Mouse (Mus musculus) kidney, embryonic 16.5 days (tissue): ENCODE measurements around the gene Gpr68. TPM values are rescaled to one million over a fixed set of nuclear protein-coding genes. Genes with fewer than 3 reads are reported as not detected.

Experiments used
- ATAC-seq: fragments of 200-750 bp; cut with Nextera tagmentation; 2 replicates; pipeline ENCODE4 v1.8.0; 2017; ENCODE audit warnings: moderate TSS enrichment; ENCODE audit not compliant: low FRiP score, low TSS enrichment
- H3K27ac ChIP-seq: fragments of 300-500 bp; sonication (generic); 2 replicates; pipeline ENCODE4 v1.5.1; 2014; ENCODE audit warnings: low read length
- H3K27me3 ChIP-seq: fragments of 300-500 bp; sonication (generic); 2 replicates; pipeline ENCODE4 v1.6.1; 2014; ENCODE audit warnings: low read length, control low read depth, mixed read lengths; ENCODE audit not compliant: insufficient read depth
- H3K36me3 ChIP-seq: fragments of 300-500 bp; sonication (generic); 2 replicates; pipeline ENCODE4 v1.6.1; 2014; ENCODE audit warnings: low read length, control low read depth, mixed read lengths; ENCODE audit not compliant: insufficient read depth
- H3K4me1 ChIP-seq: fragments of 300-500 bp; sonication (generic); 2 replicates; pipeline ENCODE4 v1.6.1; 2014; ENCODE audit warnings: low read length, control low read depth, mixed read lengths; ENCODE audit not compliant: insufficient read depth
- H3K4me2 ChIP-seq: fragments of 300-500 bp; sonication (generic); replicated peaks from 2 replicates; pipeline ENCODE4 v1.6.1; 2014; ENCODE audit warnings: low read depth, low read length
- H3K4me3 ChIP-seq: fragments of 300-500 bp; sonication (generic); 2 replicates; pipeline ENCODE4 v1.5.1; 2014; ENCODE audit warnings: mild to moderate bottlenecking, low read length
- H3K9ac ChIP-seq: fragments of 300-500 bp; sonication (generic); replicated peaks from 2 replicates; pipeline ENCODE4 v1.6.1; 2014; ENCODE audit warnings: low read length
- H3K9me3 ChIP-seq: fragments of 300-500 bp; sonication (generic); 2 replicates; pipeline ENCODE4 v1.6.1; 2016; ENCODE audit warnings: low read length, control low read depth
- WGBS: fragments of 180-500 bp; shearing (Covaris S2); extraction: QIAGEN DNeasy Blood & Tissue Kit; methylation state at CpG from one replicate; pipeline ENCODE4 v1.1.7; 2014; 5-methylcytosine and 5-hydroxymethylcytosine counted together
- polyA plus RNA-seq: library from polyadenylated mRNA; unstranded; fragments of >200 nt; fragmentation: Nextera tagmentation; extraction: Ambion mirVana; gene quantifications from 2 replicates; pipeline ENCODE4 v1.2.1, GENCODE M21; 2015

Gene Gpr68
- polyA plus RNA-seq, 1 experiment from 2014 or later: 0.27 TPM

DNA sequence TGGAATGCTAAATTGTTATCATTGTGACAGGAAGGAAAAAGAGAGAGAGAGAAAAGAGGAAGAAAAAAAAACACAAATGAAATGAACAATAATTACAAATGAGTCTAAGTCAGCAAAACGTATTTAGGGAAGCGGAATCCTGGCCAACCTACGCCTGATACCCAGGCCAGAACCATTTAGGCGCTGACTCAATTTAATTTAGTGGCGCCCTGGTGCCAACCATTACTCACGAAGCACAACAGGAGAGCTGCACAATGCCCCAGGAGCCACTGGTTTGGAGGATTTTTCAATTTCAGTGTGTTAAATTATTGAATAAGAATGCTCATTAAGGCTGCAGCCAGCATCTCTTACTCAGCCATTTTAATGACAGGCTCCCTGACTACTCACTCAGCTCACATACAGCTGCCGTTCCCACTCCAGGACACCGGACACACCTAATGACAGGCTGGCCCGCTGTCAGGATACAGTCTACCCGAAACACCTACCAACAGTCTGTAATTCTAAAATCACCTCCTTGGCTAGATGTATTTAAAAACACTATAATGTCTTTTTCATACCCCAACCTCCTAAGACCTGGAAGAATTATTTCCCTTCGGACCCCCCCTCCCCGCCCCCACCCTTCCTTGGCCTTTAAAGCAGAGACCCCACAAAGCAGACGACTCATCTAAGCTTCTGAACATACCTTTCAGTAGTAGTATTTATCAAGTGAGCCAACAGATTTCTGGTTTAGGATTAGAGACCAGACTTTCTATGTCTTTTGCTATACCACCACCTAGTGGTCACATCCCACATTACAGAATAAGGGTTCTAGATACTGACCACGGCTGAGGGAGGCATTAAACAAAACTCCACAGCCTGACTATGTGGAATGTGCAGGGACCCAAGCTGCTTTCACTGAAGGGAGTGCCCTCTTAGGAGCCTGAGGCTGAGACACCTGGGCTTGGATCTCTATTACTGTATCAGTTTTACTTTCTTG is 17.9 kb upstream of the Gpr68 start:
- WGBS: 72% methylated on average over 14 of the region's 14 CpGs
- no peaks in the 10 kb centered on the region for H3K9me3 ChIP-seq
- H3K27me3 ChIP-seq: no peaks in the 10 kb centered on the region
- peak; percentile 62; the same call in 1 of the 2 replicates for ATAC-seq
- H3K9ac ChIP-seq: no peak overlapping the region
- H3K36me3 ChIP-seq: peaks cover 25% of the 10 kb centered on the region; the same call in 1 of the 2 replicates
- no peak overlapping the region for H3K4me2 ChIP-seq
- no peak overlapping the region for H3K27ac ChIP-seq
- no peaks in the 10 kb centered on the region for H3K4me1 ChIP-seq
- H3K4me3 ChIP-seq: no peak overlapping the region

GRCm38 (mm10) chr12:100924646-100925339 is 16.8 kb upstream of the Gpr68 start:
- Histone ChIP-seq H3K27me3 (no peaks in the 10 kb centered on the region), H3K4me1 (no peaks in the 10 kb centered on the region), H3K4me2 (no peak overlapping the region), H3K9ac (no peak overlapping the region), H3K9me3 (no peaks in the 10 kb centered on the region), H3K27ac (no peak overlapping the region), H3K4me3 (no peak overlapping the region), H3K36me3 (peaks cover 18% of the 10 kb centered on the region; the same call in 1 of the 2 replicates)
- ATAC-seq: no peak
- 74% methylated on average over 15 of the region's 15 CpGs for WGBS

- Histone ChIP-seq H3K9me3 (no peaks in the 10 kb centered on the region), H3K36me3 (peaks cover 8% of the 10 kb centered on the region; the same call in 1 of the 2 replicates), H3K27ac (no peak overlapping the region), H3K4me3 (no peak overlapping the region), H3K27me3 (peaks cover 6% of the 10 kb centered on the region; the same call in 1 of the 2 replicates), H3K9ac (no peak overlapping the region), H3K4me1 (0 out of 2 replicates have a peak, but pooled peaks cover 3% of the 10 kb centered on the region), H3K4me2 (no peak overlapping the region)
- ATAC-seq: no peak
- WGBS: 64% methylated on average over 12 of the region's 12 CpGs
Measured at GRCm38 (mm10) chr12:100910731-100911130, 2.7 kb upstream of the Gpr68 start.

DNA sequence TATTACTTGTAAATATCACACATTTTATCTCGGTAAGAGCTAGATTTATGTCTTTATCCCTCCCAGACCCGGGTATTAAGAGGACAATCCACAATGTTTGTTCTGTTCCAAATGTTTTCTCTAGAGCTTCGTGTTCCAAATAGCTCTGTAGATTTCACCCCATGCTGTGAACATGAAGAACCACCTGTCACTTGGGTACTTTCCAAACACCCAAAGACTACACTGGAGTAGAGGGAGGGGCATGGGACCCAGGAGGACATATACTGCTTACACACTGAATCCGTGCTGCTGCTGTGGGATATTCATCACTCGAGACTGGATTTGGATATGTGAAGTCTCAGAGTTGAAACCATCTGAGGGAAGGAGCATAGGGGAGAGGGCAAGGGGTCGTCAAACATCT is 1.8 kb upstream of the Gpr68 start:
- ATAC-seq: no peak
- Histone ChIP-seq H3K27me3 (peaks cover 6% of the 10 kb centered on the region; the same call in 1 of the 2 replicates), H3K4me1 (0 out of 2 replicates have a peak, but pooled peaks cover 3% of the 10 kb centered on the region), H3K9me3 (no peaks in the 10 kb centered on the region), H3K4me3 (no peak overlapping the region), H3K4me2 (no peak overlapping the region), H3K36me3 (peaks cover 8% of the 10 kb centered on the region; the same call in 1 of the 2 replicates), H3K9ac (no peak overlapping the region), H3K27ac (no peak overlapping the region)
- WGBS: 52% methylated on average over 6 of the region's 6 CpGs

- ATAC-seq: peak; percentile 36; the same call in 1 of the 2 replicates
- H3K36me3 ChIP-seq: peaks cover 3% of the 10 kb centered on the region; the same call in 1 of the 2 replicates
Measured at GRCm38 (mm10) chr12:100908298-100909034, 468 bp upstream of the Gpr68 start.

GRCm38 (mm10) chr12:100906861-100907260 is 1.1 kb downstream of the Gpr68 start:
- no peak overlapping the region for H3K4me3 ChIP-seq
- no peaks in the 10 kb centered on the region for H3K9me3 ChIP-seq
- peaks cover 7% of the 10 kb centered on the region; the same call in 1 of the 2 replicates for H3K27me3 ChIP-seq
- no peak overlapping the region for H3K9ac ChIP-seq
- no peaks in the 10 kb centered on the region for H3K36me3 ChIP-seq
- H3K4me2 ChIP-seq: no peak overlapping the region
- H3K27ac ChIP-seq: no peak overlapping the region
- H3K4me1 ChIP-seq: 0 out of 2 replicates have a peak, but pooled peaks cover 3% of the 10 kb centered on the region
- 84% methylated on average over 5 of the region's 5 CpGs for WGBS
- no peak for ATAC-seq

More at GRCm38 (mm10) chr12:100908298-100909034, 468 bp upstream of the Gpr68 start:
- H3K9ac ChIP-seq: peak overlapping the region; percentile 59; the same call in 1 of the 2 replicates
- WGBS: 16% methylated on average over 10 of the region's 10 CpGs
- H3K27ac ChIP-seq: no peak overlapping the region
- H3K27me3 ChIP-seq: peaks cover 6% of the 10 kb centered on the region; the same call in 1 of the 2 replicates
- H3K9me3 ChIP-seq: no peaks in the 10 kb centered on the region
- 0 out of 2 replicates have a peak, but pooled peaks cover 3% of the 10 kb centered on the region for H3K4me1 ChIP-seq
- H3K4me3 ChIP-seq: peak overlapping the region; percentile 43
- peak overlapping the region; percentile 64 for H3K4me2 ChIP-seq

DNA sequence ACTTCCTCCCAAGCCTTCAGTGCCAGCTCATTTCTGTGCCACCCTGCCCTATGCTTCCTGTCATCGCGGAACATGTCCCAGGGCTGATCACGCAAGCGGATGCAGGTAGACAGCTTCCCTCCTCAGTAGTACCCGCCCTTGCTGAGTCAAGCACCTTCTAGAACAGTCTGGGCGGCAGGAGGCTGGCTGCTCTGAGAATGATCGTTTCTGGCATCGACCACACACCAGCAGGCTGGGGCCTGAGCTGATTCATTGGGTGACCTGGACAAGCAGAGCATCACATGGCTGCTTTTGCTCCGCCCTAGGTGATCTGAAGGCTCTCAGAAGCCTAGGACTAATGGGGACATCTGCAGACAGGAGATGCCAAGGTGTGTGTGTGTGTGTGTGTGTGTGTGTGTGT is 4.2 kb downstream of the Gpr68 start:
- H3K4me1 ChIP-seq: peaks cover 11% of the 10 kb centered on the region
- H3K4me3 ChIP-seq: no peak overlapping the region
- no peak overlapping the region for H3K27ac ChIP-seq
- WGBS: 80% methylated on average over 9 of the region's 9 CpGs
- H3K36me3 ChIP-seq: no peaks in the 10 kb centered on the region
- no peak for ATAC-seq
- H3K27me3 ChIP-seq: peaks cover 33% of the 10 kb centered on the region
- no peak overlapping the region for H3K9ac ChIP-seq
- H3K9me3 ChIP-seq: no peaks in the 10 kb centered on the region
- no peak overlapping the region for H3K4me2 ChIP-seq

- H3K36me3 ChIP-seq: no peaks in the 10 kb centered on the region
- H3K9ac ChIP-seq: no peak overlapping the region
- peaks cover 41% of the 10 kb centered on the region for H3K27me3 ChIP-seq
- H3K27ac ChIP-seq: no peak overlapping the region
- H3K4me3 ChIP-seq: no peak overlapping the region
- 71% methylated on average over 6 of the region's 6 CpGs for WGBS
- ATAC-seq: no peak
- H3K4me2 ChIP-seq: no peak overlapping the region
- no peaks in the 10 kb centered on the region for H3K9me3 ChIP-seq
- H3K4me1 ChIP-seq: peaks cover 8% of the 10 kb centered on the region
Measured at GRCm38 (mm10) chr12:100901386-100901785, 6.6 kb downstream of the Gpr68 start.

GRCm38 (mm10) chr12:100900901-100901300 is 7.1 kb downstream of the Gpr68 start:
- H3K9me3 ChIP-seq: no peaks in the 10 kb centered on the region
- ATAC-seq: no peak
- peaks cover 8% of the 10 kb centered on the region for H3K4me1 ChIP-seq
- H3K36me3 ChIP-seq: no peaks in the 10 kb centered on the region
- no peak overlapping the region for H3K9ac ChIP-seq
- H3K4me2 ChIP-seq: no peak overlapping the region
- WGBS: 79% methylated on average over 6 of the region's 6 CpGs
- peaks cover 41% of the 10 kb centered on the region for H3K27me3 ChIP-seq
- H3K27ac ChIP-seq: no peak overlapping the region
- H3K4me3 ChIP-seq: no peak overlapping the region
